Mouse (Mus musculus): ENCODE measurements around the gene Cdyl2.

The Cdyl2 gene

GRCm38 (mm10) chr8:116670604-116671003 is 62.2 kb downstream of the Cdyl2 start:
- no peak for DNase-seq

GRCm38 (mm10) chr8:116668977-116669376 is 63.8 kb downstream of the Cdyl2 start:
- no peak for DNase-seq

GRCm38 (mm10) chr8:116666781-116667325 is 65.9 kb downstream of the Cdyl2 start:
- no peak for DNase-seq

GRCm38 (mm10) chr8:116661521-116661920 is 71.3 kb downstream of the Cdyl2 start:
- no peak for DNase-seq

- no peak for DNase-seq
Measured at GRCm38 (mm10) chr8:116656811-116657210, 76.0 kb downstream of the Cdyl2 start.

- no peak for DNase-seq
Measured at GRCm38 (mm10) chr8:116654881-116655280, 77.9 kb downstream of the Cdyl2 start.

GRCm38 (mm10) chr8:116652949-116653348 is 79.8 kb downstream of the Cdyl2 start:
- DNase-seq, result no peak

- DNase-seq, result no peak
Measured at GRCm38 (mm10) chr8:116649975-116650725, 82.6 kb downstream of the Cdyl2 start.

GRCm38 (mm10) chr8:116645376-116645775 is 87.4 kb downstream of the Cdyl2 start:
- no peak for DNase-seq

GRCm38 (mm10) chr8:116640925-116641324 is 91.9 kb downstream of the Cdyl2 start:
- no peak for DNase-seq

GRCm38 (mm10) chr8:116637998-116638397 is 94.8 kb downstream of the Cdyl2 start:
- DNase-seq, result peak; percentile 44

GRCm38 (mm10) chr8:116637193-116637592 is 95.6 kb downstream of the Cdyl2 start:
- DNase-seq, result no peak

- DNase-seq, result no peak
Measured at GRCm38 (mm10) chr8:116636396-116636795, 96.4 kb downstream of the Cdyl2 start.

GRCm38 (mm10) chr8:116635972-116636371 is 96.8 kb downstream of the Cdyl2 start:
- peak; percentile 51 for DNase-seq

- DNase-seq, result peak; percentile 85
Measured at GRCm38 (mm10) chr8:116635261-116635660, 97.5 kb downstream of the Cdyl2 start.

- no peak for DNase-seq
Measured at GRCm38 (mm10) chr8:116634436-116634835, 98.4 kb downstream of the Cdyl2 start.

- DNase-seq, result no peak
Measured at GRCm38 (mm10) chr8:116633470-116634150, 99.2 kb downstream of the Cdyl2 start.

GRCm38 (mm10) chr8:116630066-116630465 is 102.7 kb downstream of the Cdyl2 start:
- no peak for DNase-seq

- no peak for DNase-seq
Measured at GRCm38 (mm10) chr8:116628975-116629374, 103.8 kb downstream of the Cdyl2 start.

GRCm38 (mm10) chr8:116627854-116628479 is 104.8 kb downstream of the Cdyl2 start:
- DNase-seq, result no peak

- DNase-seq, result no peak
Measured at GRCm38 (mm10) chr8:116623591-116623990, 109.2 kb downstream of the Cdyl2 start.

- no peak for DNase-seq
Measured at GRCm38 (mm10) chr8:116622326-116622725, 110.5 kb downstream of the Cdyl2 start.

- DNase-seq, result peak; percentile 53
Measured at GRCm38 (mm10) chr8:116621158-116621961, 111.4 kb downstream of the Cdyl2 start.
